Mouse (Mus musculus): ENCODE measurements around the gene Gtf2f1.

- TF ChIP-seq USF1 (IDR thresholded peaks at IDR 0.05; ENCODE audit: low read depth), result no peak
- TF ChIP-seq MAX (IDR thresholded peaks at IDR 0.05; ENCODE audit: low read depth), result no peak
- TF ChIP-seq POLR2A (IDR thresholded peaks at IDR 0.05; ENCODE audit: insufficient read length, low read depth), result no peak
- no peak for TF ChIP-seq MYOG (IDR thresholded peaks at IDR 0.05; ENCODE audit: control insufficient read depth in 1 of 3, insufficient read depth in 1 of 3, insufficient read length in 2 of 3, low read depth in 2 of 3)
- no peak for TF ChIP-seq E2F4 (IDR thresholded peaks at IDR 0.05; ENCODE audit: insufficient read depth)
- TF ChIP-seq TCF12 (IDR thresholded peaks at IDR 0.05; ENCODE audit: insufficient read depth, poor library complexity, severe bottlenecking), result no peak
- TF ChIP-seq SRF (IDR thresholded peaks at IDR 0.05; ENCODE audit: control insufficient read depth, insufficient read length, low read depth), result no peak
- TF ChIP-seq POLR2AphosphoS2 (IDR thresholded peaks at IDR 0.05; ENCODE audit: insufficient read length, low read depth), result no peak
- no peak for TF ChIP-seq CEBPB (IDR thresholded peaks at IDR 0.05; ENCODE audit: insufficient read depth, poor library complexity, severe bottlenecking)
- TF ChIP-seq TCF3 (IDR thresholded peaks at IDR 0.05; ENCODE audit: insufficient read length, low read depth), result no peak
These were observed 56.2 kb downstream of the Gtf2f1 start for GRCm38 (mm10) chr17:56954871-56955270.

All from myocyte (in vitro differentiated cells).